Mouse (Mus musculus): ENCODE measurements at regions not wholly inside any gene's neighbourhood (a gene's known extent, or its start where the extent isn't known, plus 50 kb on each side); places are given as distances from the start of the nearest gene placed in this dataset.

DNA sequence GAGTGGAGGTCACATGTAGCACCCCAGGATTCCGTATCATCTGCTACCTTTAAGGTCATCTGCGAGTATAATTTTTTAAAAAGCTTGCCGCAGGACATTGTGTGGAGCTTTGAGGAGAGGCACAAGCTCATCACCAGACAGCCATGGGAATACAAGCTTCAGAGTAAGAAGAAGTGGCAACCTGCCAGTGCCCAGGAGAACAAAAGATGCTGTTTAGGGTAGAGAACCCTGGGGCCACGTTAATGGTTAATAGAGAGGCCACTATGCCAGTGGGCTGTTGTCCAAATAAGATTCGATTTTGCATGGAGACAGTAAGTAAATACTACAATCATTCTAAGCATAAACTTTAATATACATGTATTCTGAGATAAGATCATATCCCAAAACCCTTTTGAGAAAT is 450.0 kb upstream of the Nrp1 start:
- TF ChIP-seq SMC3 (IDR thresholded peaks at IDR 0.05; ENCODE audit: low read depth, low read length) (no peak), RAD21 (IDR thresholded peaks at IDR 0.05; ENCODE audit: low read depth, low read length) (no peak), MAZ (IDR thresholded peaks at IDR 0.05; ENCODE audit: low read depth, low read length) (no peak), NELFE (IDR thresholded peaks at IDR 0.05; ENCODE audit: low read depth, low read length) (no peak), GATA1 (IDR thresholded peaks at IDR 0.05; ENCODE audit: low read depth, low read length) (no peak), ZC3H11A (IDR thresholded peaks at IDR 0.05; ENCODE audit: low read depth, low read length) (no peak), KAT2A (conservative IDR thresholded peaks at IDR 0.05; ENCODE audit: low read depth, low read length) (no peak), CTCF (IDR thresholded peaks at IDR 0.05 in 2 of 3, conservative IDR thresholded peaks at IDR 0.05 in 1 of 3; ENCODE audit: control insufficient read depth in 1 of 3, insufficient read depth in 1 of 3, low read depth in 2 of 3, low read length in 3 of 3, poor library complexity in 1 of 3, severe bottlenecking in 1 of 3) (no peak)
